Mouse (Mus musculus) embryonic facial prominence, embryonic 10.5 days (tissue): ENCODE data around the gene Nsmce3. TPM values are rescaled to one million over a fixed set of nuclear protein-coding genes. Genes with fewer than 3 reads are reported as not detected.

Experiments used
- DNase-seq: peaks from one replicate; pipeline ENCODE4 v3.0.0-alpha.2; 2017; ENCODE audit warnings: low spot score
- H3K27ac ChIP-seq: fragments of 300-500 bp; sonication (generic); replicated peaks from 2 replicates; pipeline ENCODE4 v1.5.1; 2016; ENCODE audit warnings: mild to moderate bottlenecking
- H3K27me3 ChIP-seq: fragments of 300-500 bp; sonication (generic); replicated peaks from 2 replicates; pipeline ENCODE4 v1.6.1; 2016; ENCODE audit warnings: low read depth, mild to moderate bottlenecking; ENCODE audit not compliant: poor library complexity, severe bottlenecking
- H3K36me3 ChIP-seq: fragments of 300-500 bp; sonication (generic); replicated peaks from 2 replicates; pipeline ENCODE4 v1.6.1; 2016; ENCODE audit warnings: mild to moderate bottlenecking, moderate library complexity
- H3K4me1 ChIP-seq: fragments of 300-500 bp; sonication (generic); 2 replicates; pipeline ENCODE4 v1.6.1; 2016
- H3K4me3 ChIP-seq: fragments of 300-500 bp; sonication (generic); 2 replicates; pipeline ENCODE4 v1.5.1; 2016; ENCODE audit warnings: mild to moderate bottlenecking, moderate library complexity
- H3K9me3 ChIP-seq: fragments of 300-500 bp; sonication (generic); 2 replicates; pipeline ENCODE4 v1.6.1; 2016; ENCODE audit warnings: mild to moderate bottlenecking
- WGBS: fragments of 180-500 bp; shearing (Covaris S2); methylation state at CpG from one replicate; pipeline ENCODE4 v1.1.7; 2016; 5-methylcytosine and 5-hydroxymethylcytosine counted together
- polyA plus RNA-seq: library from polyadenylated mRNA; unstranded; fragments of >200 nt; fragmentation: Nextera tagmentation; extraction: Ambion mirVana; gene quantifications from 2 replicates; pipeline ENCODE4 v1.2.1, GENCODE M21; 2016

Nsmce3 gene
- polyA plus RNA-seq, result 10.4 and 11.2 TPM in 2 replicates

DNA sequence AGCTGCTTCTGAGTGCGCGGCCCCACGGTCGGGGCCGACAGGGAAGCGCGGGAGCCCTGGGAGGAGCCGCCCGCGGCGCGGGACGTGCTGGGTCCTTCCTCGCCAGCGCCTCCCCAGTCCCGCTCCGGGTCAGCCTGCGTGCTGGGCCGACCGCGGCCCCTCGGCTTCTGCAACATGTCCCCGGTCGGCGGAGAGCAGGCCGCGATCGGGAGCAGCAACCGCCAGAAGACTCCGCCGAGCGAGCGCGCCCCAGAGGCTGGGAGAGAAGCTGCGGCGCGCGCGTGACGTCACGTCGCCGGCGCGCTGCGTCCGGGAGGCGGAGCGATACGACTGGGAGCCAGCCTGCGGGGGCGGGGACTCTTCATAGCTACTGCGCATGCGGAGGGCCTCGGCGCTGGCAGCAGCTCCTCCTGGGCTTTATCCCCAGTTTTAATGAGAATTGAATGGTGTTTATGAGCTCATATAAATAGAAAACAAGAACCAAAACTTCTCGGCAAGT, at the start of gene Nsmce3:
Nsmce3 (minus strand) TSS at position 255 of the 499 bp plus-strand sequence.
- H3K27ac ChIP-seq, result peak within 1 kb of the TSS; percentile 97
- no peaks in the 10 kb centered on the region for H3K27me3 ChIP-seq
- H3K4me3 ChIP-seq, result peak within 1 kb of the TSS; percentile 93
- peak; percentile 97 for DNase-seq
- H3K4me1 ChIP-seq, result peaks cover 18% of the 10 kb centered on the region
- WGBS, result under 1% methylated on average over 57 of the region's 57 CpGs
- peaks cover 19% of the 10 kb centered on the region for H3K36me3 ChIP-seq
- no peaks in the 10 kb centered on the region for H3K9me3 ChIP-seq

DNA sequence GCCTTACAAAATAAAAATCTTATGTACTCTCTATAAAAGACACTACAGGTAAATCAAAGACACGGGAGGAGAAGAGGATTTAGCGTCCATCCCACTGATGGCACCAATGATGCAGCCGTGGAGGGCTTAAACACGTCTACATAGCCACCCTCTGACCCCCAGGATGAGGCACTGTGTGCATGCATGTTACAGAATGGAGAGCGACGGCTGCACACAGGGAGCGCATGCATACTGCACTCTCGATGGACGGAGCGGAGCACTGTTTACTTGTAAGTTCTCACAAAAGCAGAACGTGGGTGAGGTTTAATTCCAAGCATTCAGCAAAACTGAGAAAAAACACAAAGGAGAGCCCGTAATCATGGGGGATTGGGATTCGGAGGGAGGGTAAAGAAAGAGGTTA, 48.4 kb upstream of the Nsmce3 start:
- Histone ChIP-seq H3K4me3 (no peak overlapping the region), H3K27me3 (no peaks in the 10 kb centered on the region), H3K36me3 (no peaks in the 10 kb centered on the region), H3K4me1 (no peaks in the 10 kb centered on the region), H3K9me3 (no peaks in the 10 kb centered on the region), H3K27ac (no peak overlapping the region)
- DNase-seq, result no peak
- 77% methylated on average over 13 of the region's 13 CpGs for WGBS

- Histone ChIP-seq H3K4me1 (no peaks in the 10 kb centered on the region), H3K9me3 (no peaks in the 10 kb centered on the region), H3K36me3 (no peaks in the 10 kb centered on the region), H3K4me3 (no peak overlapping the region), H3K27me3 (no peaks in the 10 kb centered on the region), H3K27ac (no peak overlapping the region)
- WGBS, result 81% methylated on average over 5 of the region's 5 CpGs
- DNase-seq, result no peak
Measured at GRCm38 (mm10) chr7:64920735-64921134, 47.9 kb upstream of the Nsmce3 start.

GRCm38 (mm10) chr7:64916654-64917053, 43.9 kb upstream of the Nsmce3 start:
- H3K27ac ChIP-seq, result no peak overlapping the region
- no peak overlapping the region for H3K4me3 ChIP-seq
- H3K27me3 ChIP-seq, result no peaks in the 10 kb centered on the region
- no peak for DNase-seq
- no peaks in the 10 kb centered on the region for H3K36me3 ChIP-seq
- WGBS, result 69% methylated on average over 7 of the region's 7 CpGs
- no peaks in the 10 kb centered on the region for H3K9me3 ChIP-seq
- no peaks in the 10 kb centered on the region for H3K4me1 ChIP-seq

DNA sequence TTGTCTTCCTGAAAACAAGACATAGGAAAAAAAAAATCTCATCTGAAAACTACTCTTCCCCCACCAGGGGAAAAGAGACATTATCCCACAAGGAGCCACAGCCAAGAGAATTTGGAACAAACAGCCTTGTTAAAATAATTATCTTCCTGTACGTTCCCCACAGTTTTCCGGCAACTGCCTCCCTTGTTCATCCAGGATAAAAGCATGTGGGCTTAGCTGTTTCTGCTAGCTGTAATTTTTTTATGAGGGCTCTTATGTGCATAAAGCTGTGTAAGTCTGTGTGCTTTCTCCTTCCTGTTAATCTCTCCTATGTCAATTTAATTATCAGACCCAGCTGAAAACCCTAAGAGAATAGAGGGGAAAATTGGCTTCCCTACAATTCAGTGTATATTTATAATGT, 42.3 kb upstream of the Nsmce3 start:
- no peak overlapping the region for H3K4me3 ChIP-seq
- WGBS, result 80% methylated on average over 2 of the region's 2 CpGs
- no peak overlapping the region for H3K27ac ChIP-seq
- no peaks in the 10 kb centered on the region for H3K4me1 ChIP-seq
- H3K9me3 ChIP-seq, result no peaks in the 10 kb centered on the region
- H3K36me3 ChIP-seq, result no peaks in the 10 kb centered on the region
- DNase-seq, result no peak
- H3K27me3 ChIP-seq, result no peaks in the 10 kb centered on the region

- no peak overlapping the region for H3K27ac ChIP-seq
- H3K4me3 ChIP-seq, result no peak overlapping the region
- DNase-seq, result no peak
- no peaks in the 10 kb centered on the region for H3K9me3 ChIP-seq
- no peaks in the 10 kb centered on the region for H3K4me1 ChIP-seq
- no peaks in the 10 kb centered on the region for H3K27me3 ChIP-seq
- WGBS, result 84% methylated on average over 2 of the region's 2 CpGs
- no peaks in the 10 kb centered on the region for H3K36me3 ChIP-seq
Measured at GRCm38 (mm10) chr7:64911945-64912344, 39.1 kb upstream of the Nsmce3 start.

- DNase-seq, result no peak
- no peaks in the 10 kb centered on the region for H3K27me3 ChIP-seq
- WGBS, result 90% methylated on average over 2 of the region's 2 CpGs
Measured at GRCm38 (mm10) chr7:64910208-64910607, 37.4 kb upstream of the Nsmce3 start.

GRCm38 (mm10) chr7:64906955-64907354, 34.2 kb upstream of the Nsmce3 start:
- Histone ChIP-seq H3K27me3 (no peaks in the 10 kb centered on the region), H3K9me3 (no peaks in the 10 kb centered on the region), H3K27ac (no peak overlapping the region), H3K4me3 (no peak overlapping the region), H3K36me3 (no peaks in the 10 kb centered on the region), H3K4me1 (no peaks in the 10 kb centered on the region)
- no peak for DNase-seq
- 83% methylated on average over 5 of the region's 5 CpGs for WGBS

More at GRCm38 (mm10) chr7:64910208-64910607, 37.4 kb upstream of the Nsmce3 start:
- H3K4me3 ChIP-seq, result no peak overlapping the region
- H3K27ac ChIP-seq, result no peak overlapping the region
- H3K36me3 ChIP-seq, result no peaks in the 10 kb centered on the region
- no peaks in the 10 kb centered on the region for H3K9me3 ChIP-seq
- no peaks in the 10 kb centered on the region for H3K4me1 ChIP-seq

- Histone ChIP-seq H3K27ac (no peak overlapping the region), H3K9me3 (no peaks in the 10 kb centered on the region), H3K4me3 (no peak overlapping the region), H3K4me1 (no peaks in the 10 kb centered on the region), H3K27me3 (no peaks in the 10 kb centered on the region), H3K36me3 (no peaks in the 10 kb centered on the region)
- WGBS, result 81% methylated on average over 3 of the region's 3 CpGs
- DNase-seq, result no peak
Measured at GRCm38 (mm10) chr7:64905506-64905905, 32.7 kb upstream of the Nsmce3 start.

DNA sequence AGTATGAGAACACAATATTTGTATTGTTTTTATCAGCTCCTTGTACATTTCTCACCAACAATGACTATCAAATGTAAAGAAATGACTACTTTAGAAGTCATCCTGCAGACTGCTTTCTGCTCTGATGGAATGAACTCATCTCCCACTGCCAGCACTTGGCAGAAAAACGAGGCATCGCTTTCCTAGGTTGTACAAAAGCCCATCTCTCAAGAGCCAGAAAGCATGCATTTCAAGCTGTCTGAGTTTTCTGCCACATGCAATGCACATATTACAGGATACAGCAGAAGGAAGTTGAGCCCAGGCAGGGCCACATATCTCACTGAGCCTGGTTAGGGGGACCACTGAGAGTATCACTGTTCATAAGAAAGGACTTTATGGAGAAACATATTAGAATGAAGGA, 27.5 kb upstream of the Nsmce3 start:
- 79% methylated on average over 2 of the region's 2 CpGs for WGBS

DNA sequence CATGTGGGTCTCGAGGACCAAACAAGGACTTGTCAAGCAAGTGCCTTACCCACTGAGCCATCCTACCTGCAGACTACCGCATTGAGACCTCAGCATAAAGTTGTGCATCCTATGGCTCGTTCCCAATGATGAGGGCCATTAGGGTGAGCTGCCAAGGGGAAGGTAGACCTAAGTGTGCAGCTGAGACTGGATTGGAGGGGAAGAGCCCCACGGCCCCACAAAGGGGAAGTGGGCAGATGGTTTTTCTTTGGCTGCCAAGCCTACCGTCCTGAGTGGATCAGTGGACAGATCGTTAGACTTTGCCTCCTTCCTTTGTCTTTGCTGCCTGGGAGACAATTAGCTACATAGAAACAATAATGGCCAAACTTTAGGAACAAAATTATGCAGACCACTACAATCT, 23.8 kb upstream of the Nsmce3 start:
- peaks cover 6% of the 10 kb centered on the region for H3K4me1 ChIP-seq
- no peak for DNase-seq
- H3K27ac ChIP-seq, result no peak overlapping the region
- H3K27me3 ChIP-seq, result no peaks in the 10 kb centered on the region
- H3K4me3 ChIP-seq, result no peak overlapping the region
- WGBS, result 82% methylated on average over 6 of the region's 6 CpGs
- H3K36me3 ChIP-seq, result no peaks in the 10 kb centered on the region
- no peaks in the 10 kb centered on the region for H3K9me3 ChIP-seq

More for the DNA sequence above, 27.5 kb upstream of the Nsmce3 start:
- Histone ChIP-seq H3K9me3 (no peaks in the 10 kb centered on the region), H3K27ac (no peak overlapping the region), H3K36me3 (no peaks in the 10 kb centered on the region), H3K4me1 (peaks cover 6% of the 10 kb centered on the region), H3K27me3 (no peaks in the 10 kb centered on the region), H3K4me3 (no peak overlapping the region)
- no peak for DNase-seq

GRCm38 (mm10) chr7:64895685-64896101, 22.9 kb upstream of the Nsmce3 start:
- Histone ChIP-seq H3K4me3 (no peak overlapping the region), H3K36me3 (no peaks in the 10 kb centered on the region), H3K27ac (no peak overlapping the region), H3K27me3 (no peaks in the 10 kb centered on the region), H3K9me3 (no peaks in the 10 kb centered on the region), H3K4me1 (peaks cover 6% of the 10 kb centered on the region)
- peak; percentile 21 for DNase-seq
- WGBS, result 45% methylated on average over 5 of the region's 5 CpGs

- H3K36me3 ChIP-seq, result no peaks in the 10 kb centered on the region
- no peak overlapping the region for H3K4me3 ChIP-seq
- no peak for DNase-seq
- peaks cover 6% of the 10 kb centered on the region for H3K4me1 ChIP-seq
- no peaks in the 10 kb centered on the region for H3K9me3 ChIP-seq
- H3K27ac ChIP-seq, result no peak overlapping the region
- WGBS, result 71% methylated on average over 3 of the region's 3 CpGs
- no peaks in the 10 kb centered on the region for H3K27me3 ChIP-seq
Measured at GRCm38 (mm10) chr7:64891139-64891538, 18.3 kb upstream of the Nsmce3 start.
